Mouse (Mus musculus) activated CD4-positive, CD25-positive, alpha-beta regulatory T cell, adult 9 weeks (primary cell): ENCODE data around the gene Mccc1. TPM values are rescaled to one million over a fixed set of nuclear protein-coding genes. Genes with fewer than 3 reads are reported as not detected.

Source experiments
- polyA plus RNA-seq: library from polyadenylated mRNA; unstranded; fragments of 100-300 nt; shearing (Covaris generic); gene quantifications from one replicate; pipeline ENCODE4 v1.2.1, GENCODE M21; 2017

Mccc1 gene
- 32.7 TPM for polyA plus RNA-seq

DNA sequence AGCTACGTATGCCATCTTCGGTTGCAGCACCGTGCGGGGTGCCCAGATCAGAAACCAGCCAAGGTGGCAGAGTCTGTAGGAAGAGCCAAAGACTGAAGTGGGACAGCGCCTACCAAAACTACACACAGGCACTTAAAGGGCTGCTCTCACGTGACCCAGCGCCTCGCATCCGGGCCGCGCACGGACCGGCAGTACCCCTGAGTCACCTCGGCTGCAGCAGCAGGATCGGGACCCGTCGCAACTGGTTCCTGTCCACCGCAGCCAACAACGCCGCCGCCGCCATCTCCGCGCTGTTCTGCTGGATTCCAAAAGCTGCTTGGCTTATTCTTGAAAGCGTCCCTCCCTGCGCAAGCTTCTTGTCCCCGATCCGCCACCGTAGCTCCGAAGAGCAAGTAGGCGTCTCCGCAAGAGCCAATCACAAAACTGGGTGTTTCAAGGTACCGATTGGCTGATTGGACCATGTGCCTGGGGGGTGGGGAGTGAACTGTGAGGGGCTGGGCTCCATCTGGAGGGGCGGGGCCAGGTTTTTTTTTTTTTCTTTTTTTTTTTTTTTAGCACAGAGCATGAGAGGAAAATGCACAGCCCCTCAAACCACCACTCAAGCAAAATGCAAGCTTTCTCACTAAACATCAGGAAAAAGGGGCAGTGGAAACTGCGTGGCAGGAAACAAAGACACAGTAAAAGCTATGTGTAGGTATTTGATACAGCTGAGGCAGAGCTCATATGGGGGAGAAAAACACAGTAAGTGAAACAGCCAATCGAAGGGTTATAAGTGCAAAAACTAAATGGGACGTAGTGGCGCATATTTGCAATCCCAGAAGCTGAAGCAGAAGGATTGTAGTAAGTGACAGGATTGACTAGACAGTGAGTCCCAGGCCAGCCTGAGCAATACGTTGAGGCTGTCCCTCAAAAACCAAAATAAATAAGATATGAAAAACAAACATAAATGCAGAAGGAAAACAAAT, at the start of gene Mccc1:
Gene Mccc1 (minus strand): TSS at position 404 of the 965 bp plus-strand sequence.

DNA sequence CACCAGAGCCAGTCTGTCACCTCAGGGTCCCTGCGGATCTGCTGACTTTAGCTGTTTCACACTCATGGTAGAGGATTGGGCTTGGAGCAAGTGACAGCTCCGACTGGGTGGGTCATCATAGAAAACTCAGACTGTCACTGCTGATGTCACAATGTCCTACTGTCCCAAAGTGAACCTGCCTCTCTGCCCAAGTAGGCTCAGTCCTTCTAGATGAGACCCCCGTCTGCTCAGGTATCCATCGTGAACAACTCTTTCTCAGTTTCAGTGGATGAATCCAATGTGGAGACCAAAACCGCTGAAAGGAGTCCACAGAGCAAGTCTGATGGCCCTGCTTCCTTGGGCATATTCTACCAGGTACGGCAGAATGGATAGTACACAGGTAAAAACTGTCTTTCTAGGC, 63.1 kb downstream of the Mccc1 start, which contains the start of gene Dcun1d1:
Gene Dcun1d1 (minus strand): TSS at position 101 of the 400 bp plus-strand sequence.

Other genes starting within 250 kb of the Mccc1 start
- 157 TPM for gene Atp11b, start 246.6 kb downstream of the Mccc1 start, polyA plus RNA-seq
- 91.5 TPM for gene Dcun1d1, start 63.2 kb downstream of the Mccc1 start, polyA plus RNA-seq
- not detected for gene Ccdc144b, start 52.9 kb upstream of the Mccc1 start, polyA plus RNA-seq
- 73.4 TPM for gene Acad9, start 65.3 kb upstream of the Mccc1 start, polyA plus RNA-seq
- gene D3Ertd254e, start 150.3 kb upstream of the Mccc1 start, polyA plus RNA-seq = 4.4 TPM
- gene Qrfpr, start 221.6 kb upstream of the Mccc1 start, polyA plus RNA-seq = not detected